Mouse (Mus musculus) heart, adult 9 months (tissue): ENCODE measurements around the gene Creb1.

ENCODE experiments used
- DNase-seq, 2 experiments: peaks; one replicate each; pipeline ENCODE4 v3.0.0; 2022; ENCODE audit warnings: low spot score in 2 of 2

Creb1 gene

DNA sequence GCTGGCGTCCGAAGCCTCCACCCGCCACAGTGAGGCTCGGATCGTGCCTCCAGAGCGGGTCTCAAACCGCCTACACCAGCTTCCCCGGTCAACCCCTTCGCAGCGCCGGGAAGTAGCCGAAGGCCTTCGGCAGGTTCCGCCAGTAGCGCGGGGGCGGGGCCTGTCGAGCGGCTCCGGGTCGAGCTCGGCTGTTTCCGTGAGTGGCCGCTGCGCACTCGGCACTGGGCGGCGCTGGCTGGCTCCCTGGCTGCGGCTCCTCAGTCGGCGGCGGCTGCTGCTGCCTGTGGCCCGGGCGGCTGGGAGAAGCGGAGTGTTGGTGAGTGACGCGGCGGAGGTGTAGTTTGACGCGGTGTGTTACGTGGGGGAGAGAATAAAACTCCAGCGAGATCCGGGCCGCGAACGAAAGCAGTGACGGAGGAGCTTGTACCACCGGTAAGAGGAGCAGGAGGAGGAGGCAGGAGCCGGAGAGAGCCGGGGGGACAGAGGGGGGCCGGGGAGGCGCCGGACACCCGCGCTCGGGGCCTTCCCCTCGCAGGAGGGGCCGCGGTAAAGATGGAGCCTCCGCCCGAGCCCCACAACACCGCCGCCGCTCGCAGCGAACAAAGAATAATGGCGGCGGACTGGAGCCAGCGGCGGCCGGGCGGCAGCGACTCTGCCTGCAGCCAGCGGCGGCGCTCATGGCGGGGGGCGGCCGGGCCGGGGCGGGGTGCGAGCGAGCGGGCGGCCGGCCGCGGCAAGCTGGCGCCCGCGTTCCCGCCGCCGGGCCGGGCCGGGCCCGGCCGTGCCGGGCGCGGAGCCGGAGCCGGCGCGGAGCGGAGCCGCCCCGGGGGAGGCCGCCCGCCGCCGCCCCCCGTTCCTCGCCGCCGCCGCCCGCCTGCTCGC, at the start of gene Creb1:
Gene Creb1, plus strand, starts transcription at position 57 of the 882 bp plus-strand sequence.
- DNase-seq, result peak; percentile 97

DNA sequence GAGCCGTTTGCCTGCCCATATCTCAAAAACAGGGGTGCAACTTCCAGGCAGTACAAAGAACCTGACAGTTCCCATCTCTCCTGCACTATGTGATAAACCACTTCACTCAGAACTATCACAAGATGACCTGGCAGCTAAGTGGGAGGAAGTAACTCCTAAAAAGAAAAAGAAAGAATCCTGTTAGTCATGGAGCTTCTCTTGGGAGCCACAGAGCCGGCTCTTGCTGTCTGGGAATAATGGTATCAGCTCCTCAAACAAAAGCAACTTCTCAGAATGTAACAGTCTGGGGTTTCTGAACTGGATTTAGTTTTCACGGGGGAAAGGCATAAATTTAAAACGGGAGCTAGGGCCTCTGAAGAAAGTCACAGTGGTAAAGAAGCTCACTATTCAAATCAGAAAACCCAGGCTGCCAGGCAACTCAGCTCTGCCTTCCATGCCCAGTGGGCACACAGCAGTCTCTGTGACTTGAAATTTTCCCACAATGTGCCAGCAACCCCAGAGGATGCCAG, 43.9 kb upstream of the Creb1 start:
- no peak for DNase-seq

DNA sequence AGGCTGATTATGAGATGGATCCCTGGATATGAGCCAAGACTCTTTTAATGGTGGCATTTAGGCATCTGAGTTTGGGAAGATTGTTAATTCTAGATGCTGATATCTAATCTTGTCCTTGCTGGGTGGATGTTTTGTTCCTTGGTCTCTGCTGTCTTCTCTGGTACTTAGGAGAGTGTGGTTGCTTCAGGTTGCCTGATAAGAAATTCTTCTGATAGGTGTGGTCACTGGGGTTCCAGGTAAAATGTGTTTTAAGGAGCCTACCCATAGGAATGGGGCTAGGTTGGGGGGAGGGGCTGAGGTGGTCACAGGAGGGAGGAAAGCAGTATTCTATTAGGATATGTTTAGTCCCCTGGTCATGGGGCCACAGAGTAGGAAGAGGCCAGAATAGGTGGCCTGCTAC, 35.6 kb upstream of the Creb1 start:
- no peak for DNase-seq

DNA sequence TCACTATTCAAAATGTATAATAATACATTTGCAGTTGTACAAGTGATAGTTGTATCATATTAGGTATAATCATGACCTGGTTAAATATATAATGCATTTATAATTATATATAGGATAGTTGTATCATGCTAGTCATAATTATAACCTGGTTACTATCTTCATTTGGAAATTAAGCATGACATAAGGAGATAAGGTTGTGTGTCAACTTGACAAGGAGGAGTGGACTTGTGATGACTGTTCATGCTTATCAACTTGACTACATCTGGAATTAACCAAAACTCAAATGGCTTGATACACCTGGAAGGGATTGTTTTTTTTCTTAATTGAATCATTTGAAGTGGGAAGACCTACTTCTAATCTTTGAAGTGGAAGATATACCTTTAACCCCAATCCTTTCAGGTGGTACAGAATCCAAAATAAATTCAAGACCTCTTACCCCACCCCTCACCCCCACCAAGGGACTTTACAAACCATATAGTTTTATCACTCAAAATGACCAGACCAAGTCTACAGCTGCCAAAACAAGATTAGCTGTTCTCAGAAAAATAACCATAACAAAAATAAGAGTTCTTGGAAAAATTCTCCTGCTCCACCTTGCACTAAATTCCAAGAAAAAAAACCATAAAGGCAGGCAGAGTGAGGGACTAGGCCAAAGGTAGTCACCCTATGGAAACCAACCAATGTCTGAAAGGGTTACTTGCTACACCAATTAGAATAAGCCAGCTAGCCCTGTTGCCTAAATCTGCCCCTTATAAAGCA, 30.9 kb upstream of the Creb1 start:
- DNase-seq, result no peak

DNA sequence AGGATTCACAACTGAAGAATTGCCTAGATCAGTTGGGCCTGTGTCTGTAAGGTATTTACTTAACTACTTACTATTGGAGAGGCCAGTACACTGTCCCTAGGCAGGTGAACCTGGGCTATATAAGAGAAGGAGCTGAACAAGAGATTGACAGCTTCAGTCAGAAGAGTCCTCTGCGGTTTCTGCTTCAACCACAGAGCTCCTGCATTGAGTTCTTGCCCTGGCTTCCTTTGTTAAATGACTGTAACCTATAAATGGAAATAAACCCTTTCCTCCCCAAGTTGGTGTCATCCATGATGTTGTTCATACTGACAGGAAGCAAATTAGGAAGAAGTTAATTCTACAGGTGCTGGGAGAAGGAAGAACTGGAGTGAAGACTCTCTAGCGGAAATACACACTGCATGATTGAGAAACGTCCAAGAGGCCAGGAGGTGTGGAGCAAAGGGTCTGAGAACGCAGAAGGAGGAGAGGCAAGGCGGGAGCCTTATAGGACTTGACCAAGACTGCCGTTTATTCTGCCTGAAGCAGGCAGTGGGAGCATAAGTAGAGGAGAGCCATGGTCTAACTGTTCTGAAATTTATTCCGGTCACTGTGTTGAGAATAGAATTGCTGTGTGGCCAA, 23.9 kb upstream of the Creb1 start:
- no peak for DNase-seq

DNA sequence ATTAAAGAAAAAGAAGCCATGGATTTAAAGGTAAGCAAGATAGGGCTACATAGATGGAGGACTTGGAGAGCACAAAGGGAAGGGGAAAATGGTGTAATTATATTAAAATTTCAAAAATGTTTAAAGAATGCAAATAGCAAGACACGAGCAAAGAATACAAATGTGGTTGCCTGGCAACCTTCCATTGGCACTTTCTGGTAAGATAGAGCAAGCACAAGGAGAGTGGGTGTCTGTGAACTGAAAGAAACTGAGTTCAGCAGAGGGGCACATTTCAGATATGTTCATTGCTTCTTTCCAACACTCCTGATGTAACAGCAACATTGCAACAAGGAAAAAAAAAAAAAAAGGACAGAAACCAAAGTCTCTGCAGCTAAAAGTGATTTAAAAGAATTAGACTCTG, 22.8 kb upstream of the Creb1 start:
- no peak for DNase-seq

DNA sequence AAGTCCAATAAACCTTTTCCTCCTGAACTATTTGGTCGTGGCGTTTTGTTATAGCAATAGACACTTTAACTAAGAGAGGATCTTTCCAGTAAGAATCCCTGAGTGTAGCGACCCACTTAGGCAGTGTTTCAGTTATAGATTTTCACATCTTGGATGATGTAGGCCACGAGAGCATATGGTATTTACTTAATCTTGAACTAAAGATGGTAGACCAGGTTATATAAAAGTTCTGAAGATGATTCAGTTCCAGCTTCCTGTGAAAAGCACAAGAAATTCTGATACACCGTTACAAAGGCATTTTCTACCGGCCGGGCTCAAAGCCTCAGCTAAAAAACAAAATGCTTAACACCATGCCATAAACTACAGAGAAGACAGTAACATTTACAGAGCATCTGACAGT, 18.3 kb upstream of the Creb1 start:
- DNase-seq, result no peak

DNA sequence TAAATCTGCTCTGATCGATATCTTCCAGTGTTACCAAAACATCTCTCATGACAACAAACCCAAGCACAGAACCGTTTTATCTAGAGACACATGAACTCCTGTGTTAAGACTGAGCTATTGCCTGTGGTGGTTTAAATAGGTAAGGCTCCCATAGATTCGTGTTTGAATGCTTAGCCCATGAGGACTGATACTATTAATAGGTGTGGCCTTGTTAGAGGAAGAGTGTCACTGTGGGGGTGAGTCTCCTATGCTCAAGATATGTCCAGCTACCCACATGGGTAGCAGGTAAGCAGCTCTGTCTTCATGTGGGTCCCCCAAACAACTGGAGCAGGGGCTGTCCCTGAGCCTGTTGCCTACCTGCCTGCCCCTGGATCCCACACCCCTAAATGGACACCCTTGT, 15.9 kb upstream of the Creb1 start:
- DNase-seq, result peak in 1 of 2 experiments; percentile 13

DNA sequence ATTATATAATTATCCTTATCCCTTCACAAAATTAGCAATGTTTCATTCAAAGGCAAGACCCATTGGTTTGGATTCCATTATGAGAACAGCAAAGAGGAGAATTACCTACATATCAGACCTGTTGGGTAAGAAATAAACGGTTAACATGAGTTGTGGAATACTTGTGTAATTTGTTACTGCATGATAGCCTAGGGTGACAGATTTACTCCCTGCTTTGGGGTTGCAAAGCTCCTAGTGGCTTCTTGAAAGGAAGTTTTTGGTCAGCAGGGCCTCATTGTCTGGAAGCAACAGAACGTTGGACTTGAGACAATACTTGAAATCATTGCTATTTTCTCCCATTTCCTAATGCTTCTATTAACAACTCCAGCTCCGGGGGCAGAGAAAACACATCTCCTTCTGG, 14.0 kb upstream of the Creb1 start:
- DNase-seq, result no peak

DNA sequence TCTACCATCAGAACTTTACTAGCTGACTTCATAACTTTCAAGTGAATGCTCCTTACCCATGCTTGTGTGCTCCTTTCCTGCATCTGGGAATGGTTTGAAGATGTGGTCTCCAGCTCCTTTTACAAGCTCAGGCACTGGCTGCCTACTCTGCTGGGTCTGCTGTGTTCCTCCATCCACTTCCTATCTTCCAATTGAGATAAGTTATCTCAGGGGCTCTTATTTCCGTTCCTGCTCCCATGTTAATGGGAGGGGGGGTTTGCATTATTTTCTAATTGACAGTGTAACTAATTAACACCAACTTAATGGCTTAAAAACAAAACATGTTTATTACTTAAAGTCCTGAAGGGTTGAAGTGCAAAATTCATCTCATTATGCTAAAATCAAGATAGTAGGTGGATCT, 13.1 kb upstream of the Creb1 start:
- no peak for DNase-seq

DNA sequence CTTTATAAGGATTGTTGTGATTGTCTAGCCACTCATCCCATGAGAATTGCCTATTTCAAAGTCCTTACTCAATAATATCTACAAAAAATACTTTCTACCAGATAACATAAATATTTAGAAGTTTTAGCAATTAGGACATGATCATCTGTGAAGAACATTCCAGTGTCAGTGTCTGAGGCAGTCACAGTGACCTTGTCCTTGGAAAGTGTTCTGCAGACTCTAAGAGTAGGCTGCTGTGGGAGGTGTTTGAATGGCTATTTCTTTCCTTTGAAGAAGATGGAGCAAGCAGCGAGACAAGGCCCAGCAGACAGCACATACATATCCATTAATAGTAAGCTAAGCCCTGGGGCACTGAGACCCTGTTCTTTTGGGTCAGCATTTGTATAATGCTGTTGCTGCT, 12.5 kb upstream of the Creb1 start:
- no peak for DNase-seq

DNA sequence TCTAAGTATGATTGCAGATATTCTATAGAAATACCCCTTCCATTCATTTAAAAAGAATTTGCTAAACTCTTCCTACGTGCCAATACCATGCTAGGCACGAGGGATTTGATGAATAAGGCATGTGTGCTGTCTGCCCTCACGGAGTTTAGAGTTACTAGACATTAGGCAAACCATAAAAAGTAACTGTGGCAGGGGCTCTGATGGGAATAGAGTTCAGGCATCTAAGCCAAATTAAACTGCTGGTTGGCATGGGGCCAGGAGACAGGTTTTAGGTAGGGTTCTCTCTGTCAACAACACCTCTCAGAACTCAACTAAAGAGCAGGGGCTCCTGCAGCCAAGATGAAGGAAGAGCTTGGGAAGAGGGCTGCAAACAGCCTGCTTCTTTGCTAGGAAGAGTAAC, 10.7 kb upstream of the Creb1 start:
- DNase-seq, result no peak

DNA sequence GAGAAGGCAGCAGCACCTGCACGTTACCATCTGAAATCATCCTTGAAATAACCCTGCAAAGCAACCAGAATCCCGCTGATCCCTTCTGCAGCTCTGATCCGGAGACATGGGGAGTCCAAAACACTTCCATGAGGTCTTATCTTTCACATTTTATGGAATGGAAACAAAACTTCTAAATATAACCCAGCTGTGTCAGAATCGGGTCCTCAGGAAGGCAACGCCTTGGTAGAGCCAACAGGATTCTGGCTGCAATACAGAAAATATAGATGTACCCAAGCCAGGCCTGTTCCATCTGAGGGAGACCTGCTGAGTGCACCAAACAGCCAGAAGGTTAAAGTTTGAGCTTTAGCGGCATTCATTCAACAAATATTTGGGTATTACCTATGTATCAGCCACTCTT, 9.8 kb upstream of the Creb1 start:
- DNase-seq, result peak; percentile 30 to 41

DNA sequence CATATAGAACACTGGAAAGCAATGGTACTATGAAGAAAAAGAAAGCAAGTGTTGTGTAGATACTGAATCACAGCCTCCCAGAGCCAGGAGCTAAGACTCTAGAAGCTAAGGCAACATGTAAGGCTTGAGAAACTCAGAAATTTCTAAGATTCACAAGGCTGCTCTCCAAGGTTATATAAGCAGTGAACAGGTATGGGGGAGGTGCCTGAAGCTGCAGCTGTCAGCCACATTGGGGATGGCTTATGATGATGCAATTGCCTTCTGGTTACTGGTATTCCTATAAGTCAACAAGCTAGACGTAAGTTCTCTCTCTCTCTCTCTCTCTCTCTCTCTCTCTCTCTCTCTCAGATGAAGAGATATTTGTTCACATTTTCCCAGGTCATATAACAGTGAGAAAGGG, 9.3 kb upstream of the Creb1 start:
- DNase-seq, result no peak

DNA sequence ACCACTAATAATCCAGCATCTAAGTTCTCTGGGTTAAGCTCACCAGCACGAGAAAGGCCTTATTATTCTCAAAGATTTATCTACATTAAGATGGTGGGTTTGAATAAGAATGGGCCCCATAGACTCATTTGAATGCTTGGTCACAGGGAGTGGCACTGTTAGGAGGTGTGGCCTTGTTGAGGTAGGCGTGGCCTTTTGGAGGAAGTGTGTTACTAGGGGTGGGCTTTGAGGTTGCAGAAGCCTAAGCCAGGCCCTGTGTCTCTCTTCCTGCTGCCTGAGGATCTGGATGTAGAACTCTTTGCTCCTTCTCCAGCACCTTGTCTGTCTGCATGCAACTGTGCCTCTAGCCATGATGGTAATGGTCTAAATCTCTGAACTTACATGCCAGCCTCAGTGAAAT, 7.8 kb upstream of the Creb1 start:
- no peak for DNase-seq

DNA sequence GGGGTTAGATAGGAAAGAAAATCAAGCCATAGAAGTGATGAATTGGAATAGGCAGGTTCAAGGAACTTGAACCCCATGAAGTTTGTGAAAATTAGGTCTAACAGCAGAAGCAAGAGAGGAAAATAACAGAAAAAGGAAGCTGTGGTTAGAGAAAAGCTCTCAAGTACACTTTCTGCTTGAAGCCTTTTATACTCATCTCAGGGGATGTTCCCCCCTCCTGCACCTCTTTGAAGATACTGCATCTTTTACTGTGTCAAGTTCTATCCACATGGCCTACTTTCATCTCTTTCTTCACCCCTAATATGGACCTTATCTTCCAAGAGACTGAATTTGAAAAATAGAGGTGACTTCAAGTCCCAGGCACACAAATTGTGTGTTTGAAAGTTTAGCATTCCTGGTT, 4.8 kb upstream of the Creb1 start:
- no peak for DNase-seq

DNA sequence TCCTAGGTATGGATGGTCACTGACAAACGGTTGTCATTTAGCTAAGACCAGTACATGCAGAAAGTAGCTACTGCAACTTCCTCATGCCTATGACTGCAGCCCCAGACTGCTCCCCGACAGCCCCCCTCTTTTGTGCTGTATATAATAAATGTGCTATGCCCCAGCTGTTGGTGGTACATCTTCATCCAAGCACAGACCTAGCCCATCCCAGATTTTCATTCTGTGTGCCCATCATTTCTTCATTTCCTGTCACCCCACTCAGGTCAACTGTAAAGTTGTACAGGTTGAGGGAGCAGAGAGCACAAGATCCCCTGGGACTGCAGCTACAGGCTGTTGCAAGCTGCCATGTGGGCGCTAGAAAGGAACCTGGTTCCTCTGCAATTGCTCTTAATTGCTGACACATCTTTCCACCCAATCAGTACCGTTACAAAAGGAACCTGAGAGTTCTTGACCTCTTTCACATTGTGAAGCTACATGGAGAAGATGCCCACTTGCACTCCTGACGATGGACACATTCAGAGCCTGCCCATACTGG, 2.6 kb upstream of the Creb1 start:
- no peak for DNase-seq

DNA sequence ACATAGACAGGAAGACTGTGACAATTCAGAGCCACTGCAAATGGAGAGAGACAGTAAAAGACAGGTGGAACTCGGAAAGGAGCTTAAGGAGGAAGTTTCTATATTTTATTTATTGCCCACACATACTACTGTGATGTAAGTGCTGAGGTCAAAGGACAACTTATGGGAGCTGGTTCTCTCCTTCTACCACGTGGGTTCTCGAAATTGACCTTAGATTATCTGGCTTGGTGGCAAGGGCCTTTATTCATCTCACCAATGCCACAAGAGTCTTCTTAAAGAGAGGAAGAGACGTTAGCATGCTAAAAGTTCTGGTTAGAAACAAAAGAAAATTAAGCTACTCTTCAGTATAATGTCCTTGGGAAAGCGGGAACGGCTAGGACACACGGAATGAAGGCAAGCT, 897 bp upstream of the Creb1 start:
- no peak for DNase-seq

DNA sequence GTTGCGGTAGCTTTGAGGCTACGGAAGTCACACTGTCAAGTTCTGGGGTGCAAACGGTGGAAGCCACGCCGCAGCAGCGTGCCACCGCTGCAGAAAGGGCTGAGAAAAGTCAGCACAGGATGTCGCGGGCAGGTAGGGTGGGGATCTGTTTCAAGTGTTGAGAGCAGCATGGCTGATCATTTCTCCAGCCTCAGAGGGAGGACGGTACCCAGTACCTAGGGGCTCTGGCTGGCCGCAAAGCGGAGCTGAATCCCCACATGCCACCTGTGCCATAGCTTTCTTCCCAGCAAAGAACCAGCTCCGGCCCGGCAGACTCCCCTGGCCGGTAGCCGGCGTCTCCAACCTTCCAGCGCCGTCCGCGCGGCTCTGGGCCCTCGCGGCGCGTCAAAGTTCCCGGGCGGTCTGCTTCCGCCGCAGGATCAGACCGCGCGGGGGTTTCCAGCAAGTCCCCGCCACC, 350 bp upstream of the Creb1 start:
- no peak for DNase-seq

DNA sequence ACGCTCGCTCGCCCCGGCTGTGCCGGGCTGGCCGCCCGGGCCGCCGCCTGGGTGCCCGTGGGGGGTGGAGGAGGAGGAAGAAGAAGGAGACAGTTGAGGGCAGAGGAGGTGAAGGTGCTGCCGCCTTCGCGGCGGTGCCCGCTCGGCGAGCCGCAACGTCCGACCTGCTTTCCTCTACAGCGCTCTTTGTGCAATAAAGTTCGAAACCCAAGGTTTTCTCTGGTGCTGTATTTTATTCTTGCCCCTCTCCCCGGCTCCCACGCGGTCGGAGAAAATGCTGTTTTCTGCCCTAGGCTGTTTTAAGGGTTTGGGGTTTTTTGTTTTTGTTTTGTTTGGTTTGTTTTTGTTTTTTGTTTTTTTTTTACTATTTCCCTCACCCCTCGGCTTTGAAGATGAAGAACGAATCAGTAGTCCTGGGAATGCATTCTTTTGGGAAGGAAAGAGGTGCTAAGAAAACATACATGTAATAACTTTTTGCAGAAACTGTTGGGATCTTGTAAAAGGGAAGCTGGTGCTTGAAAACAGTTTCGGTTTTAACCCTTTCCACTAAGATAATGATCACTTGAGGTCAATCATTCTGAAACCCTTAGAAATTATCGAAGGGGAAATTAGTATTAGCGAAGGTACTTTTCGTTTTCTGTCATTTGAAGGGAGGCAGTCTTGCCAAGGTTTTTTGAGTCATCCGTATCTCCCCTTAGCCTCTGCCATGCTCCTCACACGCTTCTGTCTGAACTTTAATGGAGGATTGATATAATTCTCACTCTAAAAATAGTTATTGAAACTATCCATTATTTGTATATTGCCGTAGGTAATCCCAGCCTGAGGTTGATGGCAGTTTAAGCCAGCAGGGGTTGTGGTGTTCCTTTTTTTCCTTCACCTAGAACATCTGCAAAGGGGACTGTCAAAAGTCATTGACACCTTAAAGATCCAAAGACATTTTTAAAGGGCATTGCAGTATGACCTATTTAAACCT, 1.3 kb downstream of the Creb1 start:
- DNase-seq, result peak; percentile 44 to 49

DNA sequence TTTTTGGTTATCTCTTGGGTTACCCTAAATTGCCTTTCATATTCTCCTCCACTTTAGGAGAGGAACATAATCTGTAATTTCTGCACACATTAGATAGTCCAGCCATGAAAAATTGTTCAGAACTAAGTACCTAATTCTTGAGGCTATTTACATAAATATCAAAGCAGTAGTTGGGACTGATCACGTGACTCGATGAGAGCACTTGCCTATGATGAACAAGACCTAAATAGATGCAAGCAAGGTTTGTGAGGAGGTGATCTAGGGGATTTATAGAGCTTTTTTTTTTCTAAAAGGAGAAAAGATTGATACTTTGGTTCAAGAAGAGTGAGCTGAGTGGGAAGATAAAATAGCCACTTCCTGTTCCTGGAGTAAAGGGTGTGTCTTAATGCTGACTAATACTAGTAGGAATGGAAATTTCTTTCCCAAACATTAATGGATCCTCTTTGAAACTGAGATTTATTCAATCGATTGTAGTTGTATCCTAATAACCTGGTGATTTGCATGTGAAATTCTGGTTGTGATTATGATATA, 6.5 kb downstream of the Creb1 start:
- DNase-seq, result no peak
